Mouse (Mus musculus) gastrocnemius, postnatal 36 days (tissue): ENCODE results near the gene 1700056E22Rik. TPM values are rescaled to one million over a fixed set of nuclear protein-coding genes. Genes with fewer than 3 reads are reported as not detected.

Experiments
- DNase-seq, 2 experiments: peaks; one replicate each; pipeline ENCODE4 v3.0.0; 2022
- intact Hi-C: fragments of 180-260 bp; cut with DNase I; formaldehyde crosslinking; loops from one replicate; pipeline ENCODE4 v1.15.1; 2025
- total RNA-seq, 2 experiments: library from RNA; stranded (reverse); gene quantifications; 2 replicates each; pipeline ENCODE4 v1.2.3; 2021

The 1700056E22Rik gene
- total RNA-seq, 2 experiments from 2014 or later, result 0.67 to 0.82 TPM

DNA sequence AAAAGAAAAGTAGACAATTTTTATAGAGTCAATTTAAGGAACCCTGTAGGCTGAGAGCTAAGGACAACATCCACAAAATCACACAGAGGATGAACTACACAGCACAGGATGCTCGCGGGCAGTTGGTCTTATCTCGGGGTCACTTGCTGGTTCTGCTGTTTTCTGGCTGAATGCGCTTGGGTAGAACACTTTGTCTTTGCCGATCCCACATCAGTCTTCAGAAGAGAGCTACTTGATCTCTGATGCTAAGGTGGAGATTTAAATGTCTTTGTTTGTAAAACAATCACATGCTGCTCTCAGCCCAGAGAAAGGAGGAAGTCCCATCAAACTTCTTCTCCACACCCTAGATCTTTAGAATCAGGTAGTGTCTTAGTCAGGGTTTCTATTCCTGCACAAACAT is 9.0 kb downstream of the 1700056E22Rik start:
- no peak for DNase-seq
- intact Hi-C loops, result no loop called here

DNA sequence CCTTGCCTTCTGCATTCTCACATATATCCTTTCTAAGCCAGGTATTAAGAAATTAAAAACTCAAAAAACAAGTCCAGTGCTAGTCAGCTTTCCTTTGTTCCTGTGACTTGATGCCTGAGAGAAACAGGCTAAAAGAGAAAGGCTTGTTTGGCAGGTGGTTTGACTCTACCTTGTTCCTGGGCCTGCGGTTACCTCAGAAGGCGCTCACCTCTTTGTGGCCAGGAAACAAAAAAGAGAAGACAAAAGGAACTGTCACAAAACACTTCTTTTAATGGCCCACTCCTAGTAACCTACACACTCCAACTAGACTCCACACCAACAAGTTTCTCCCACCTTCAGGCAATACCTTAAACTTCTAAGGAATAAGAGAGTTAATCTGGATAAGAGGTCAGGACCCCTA is 9.5 kb downstream of the 1700056E22Rik start:
- intact Hi-C loops, result no loop called here
- DNase-seq, result no peak

DNA sequence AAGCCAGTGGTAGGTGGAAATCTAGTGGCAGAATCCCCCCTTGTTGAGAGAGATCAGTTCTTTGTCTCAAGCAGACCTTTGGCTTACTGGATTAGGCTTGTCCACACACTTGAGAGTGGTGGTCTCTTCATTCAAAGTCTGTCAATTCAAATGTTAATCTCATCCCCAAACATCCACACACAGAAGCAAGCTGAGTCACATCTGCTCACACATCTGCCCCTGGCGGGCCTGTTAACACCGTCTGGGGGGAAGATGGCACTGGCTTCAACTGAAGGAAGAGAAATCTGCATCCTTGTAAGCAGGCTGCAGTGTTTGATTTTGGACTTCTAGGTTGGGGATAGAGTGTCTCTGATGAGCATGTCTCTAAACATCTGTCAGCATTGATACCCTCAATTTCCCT is 10.1 kb downstream of the 1700056E22Rik start:
- intact Hi-C loops, result no loop called here
- DNase-seq, result no peak

DNA sequence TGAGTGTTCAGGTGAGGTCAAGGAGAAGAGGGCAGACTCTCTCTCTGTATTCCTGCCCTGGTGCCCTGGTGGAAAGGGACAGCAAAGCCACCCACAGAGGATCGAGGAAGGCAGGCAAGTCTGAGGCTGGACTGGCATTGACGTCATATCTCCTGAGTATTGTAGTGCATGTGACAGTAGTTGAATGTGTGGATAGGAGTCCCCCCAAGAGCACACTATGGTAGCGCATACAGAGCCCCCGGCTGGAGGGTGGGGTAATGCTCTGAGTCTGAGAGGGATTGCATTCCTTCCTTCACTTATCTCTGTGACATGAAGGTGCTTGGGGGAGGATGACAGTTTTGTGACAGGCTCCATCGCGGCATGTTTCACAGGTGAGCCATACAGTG is 14.4 kb downstream of the 1700056E22Rik start:
- no peak for DNase-seq
- intact Hi-C loops, result no loop called here

DNA sequence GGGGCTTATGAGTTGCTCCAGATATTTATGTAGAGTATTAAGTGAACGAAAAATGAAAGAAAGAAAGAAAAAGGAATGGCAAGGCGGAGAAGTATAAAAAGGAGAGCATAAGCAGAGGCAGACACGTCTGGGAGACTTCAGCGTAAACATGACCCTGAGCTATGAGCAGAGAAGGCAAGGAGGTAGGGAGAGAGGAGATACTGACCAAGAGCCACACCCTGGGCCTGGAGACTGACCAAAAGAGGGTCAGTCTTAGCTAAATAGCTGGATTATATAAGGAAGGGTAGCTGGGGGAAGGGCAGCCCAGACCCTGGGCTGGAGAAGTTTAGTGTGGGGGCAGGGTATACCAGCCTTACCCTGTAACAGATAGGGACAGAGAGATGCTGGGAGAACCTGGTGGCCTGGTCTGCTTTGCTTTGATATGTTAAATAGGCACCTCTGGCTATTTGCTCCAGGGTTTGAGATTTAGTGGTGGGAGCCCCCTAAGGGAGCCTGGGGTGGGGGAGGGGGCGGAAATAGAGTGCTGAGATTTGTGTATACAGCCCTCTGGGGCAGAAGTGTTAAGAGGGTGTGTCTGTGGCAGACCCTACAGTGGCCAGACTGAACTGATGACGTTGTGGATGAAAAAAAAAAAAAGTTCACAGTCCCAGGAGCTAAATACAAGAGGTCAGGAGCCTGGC is 14.9 kb downstream of the 1700056E22Rik start:
- intact Hi-C loops, result no loop called here
- no peak for DNase-seq

- intact Hi-C loops, result no loop called here
- no peak for DNase-seq
Measured at GRCm38 (mm10) chr1:184017606-184018005, 16.5 kb downstream of the 1700056E22Rik start.

DNA sequence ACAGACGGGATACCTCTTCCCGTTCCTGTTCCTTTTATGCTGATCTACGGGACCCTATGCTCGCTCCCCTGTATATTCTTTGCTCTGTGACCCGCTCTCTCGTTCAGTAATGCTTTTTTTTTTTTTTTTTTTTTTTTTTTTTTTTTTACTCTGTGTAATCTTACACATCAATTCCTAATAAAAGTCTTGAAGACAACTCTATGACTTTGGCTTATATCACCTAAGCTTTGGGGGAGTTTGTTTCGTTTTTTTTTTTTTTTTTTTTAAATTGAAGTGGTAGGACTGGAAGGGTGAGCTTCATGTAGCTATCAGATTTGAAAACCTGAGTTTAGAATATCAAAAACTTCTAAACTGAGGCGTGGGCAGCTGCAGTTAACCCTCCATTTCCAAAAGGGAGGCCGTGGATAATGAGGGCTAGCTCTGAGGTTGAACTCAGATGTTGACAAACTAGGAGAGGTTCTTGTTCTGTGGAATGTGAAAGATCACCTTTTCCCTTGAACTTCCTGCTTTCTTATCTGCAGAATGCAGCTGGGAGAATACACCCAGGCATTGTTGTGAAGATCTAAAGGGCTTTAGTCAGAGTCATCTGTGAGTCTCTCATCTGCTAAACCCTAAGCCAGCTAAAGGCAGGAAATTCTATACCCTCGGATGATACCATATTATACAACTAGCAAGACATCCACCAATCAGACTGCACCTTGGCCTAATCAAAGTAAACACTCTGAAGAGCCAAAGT is 17.9 kb downstream of the 1700056E22Rik start:
- no peak for DNase-seq
- intact Hi-C loops, result no loop called here

DNA sequence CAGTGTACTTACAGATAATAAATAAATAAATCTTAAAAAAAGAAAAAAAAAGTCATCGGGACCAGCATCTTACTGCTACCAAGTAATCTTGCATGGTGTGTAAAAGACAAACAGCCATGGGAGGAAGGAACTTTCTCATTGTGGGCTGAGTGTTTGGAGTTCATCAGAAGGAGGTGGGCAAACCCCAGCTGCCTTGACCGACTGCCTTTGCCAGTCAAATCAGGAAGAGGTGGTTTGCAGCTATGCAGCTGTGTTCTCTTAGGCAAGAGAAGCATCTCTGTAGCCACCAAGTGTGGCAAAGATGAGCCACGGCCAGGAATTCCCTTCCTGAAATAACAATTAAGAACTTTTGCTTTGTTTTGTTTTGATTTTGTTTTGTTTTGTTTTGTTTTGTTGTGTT is 20.0 kb downstream of the 1700056E22Rik start:
- no peak for DNase-seq
- intact Hi-C loops, result no loop called here

DNA sequence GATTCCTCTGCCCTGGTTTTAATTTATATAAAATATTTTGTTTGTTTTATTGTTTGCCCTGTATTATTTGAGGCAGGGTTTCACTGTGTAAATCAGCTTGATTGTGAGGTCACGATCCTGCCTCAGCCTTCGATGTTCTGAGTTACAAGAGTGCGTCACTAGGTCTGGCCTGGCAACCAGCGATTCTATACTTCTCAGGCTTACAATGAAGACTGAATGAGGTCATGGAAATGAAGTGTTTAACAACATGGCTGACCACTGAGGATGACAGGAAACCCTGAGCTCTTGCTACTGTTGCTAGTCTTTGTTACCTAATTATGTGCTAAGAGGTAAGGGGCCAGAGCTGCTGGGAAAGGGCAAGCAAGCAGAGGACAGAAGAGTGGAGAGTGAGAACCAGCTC is 21.0 kb downstream of the 1700056E22Rik start, which contains the start of gene Dusp10:
Gene Dusp10, plus strand, starts transcription at position 197 of the 400 bp plus-strand sequence.
- no peak for DNase-seq
- intact Hi-C loops, result no loop called here

- intact Hi-C loops, result no loop called here
- DNase-seq, result no peak
Measured at GRCm38 (mm10) chr1:184011311-184011710, 22.8 kb downstream of the 1700056E22Rik start.

- DNase-seq, result no peak
- intact Hi-C loops, result no loop called here
Measured at GRCm38 (mm10) chr1:184006086-184006485, 28.0 kb downstream of the 1700056E22Rik start.

- no peak for DNase-seq
- intact Hi-C loops, result no loop called here
Measured at GRCm38 (mm10) chr1:184005315-184006058, 28.6 kb downstream of the 1700056E22Rik start.

DNA sequence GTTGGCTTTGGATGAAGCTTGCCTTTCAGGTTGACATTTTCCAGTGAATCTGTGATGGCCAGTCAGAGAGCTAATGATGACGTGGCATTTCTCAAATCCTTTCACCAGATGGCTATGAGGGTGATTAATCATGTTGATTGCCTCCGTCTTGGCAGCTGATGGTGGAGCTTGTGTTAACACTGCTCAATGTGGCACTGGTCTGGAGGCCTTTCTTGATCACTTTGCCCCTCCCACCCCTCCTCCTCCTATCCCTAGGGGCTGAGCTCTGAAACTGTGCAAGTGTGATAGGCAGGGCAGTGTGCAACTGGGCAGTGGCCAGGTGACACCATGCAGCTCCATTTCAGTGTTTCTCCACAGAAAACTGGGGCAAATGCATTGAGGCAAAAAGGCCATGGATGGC is 29.8 kb downstream of the 1700056E22Rik start:
- intact Hi-C loops, result no loop called here
- DNase-seq, result no peak

DNA sequence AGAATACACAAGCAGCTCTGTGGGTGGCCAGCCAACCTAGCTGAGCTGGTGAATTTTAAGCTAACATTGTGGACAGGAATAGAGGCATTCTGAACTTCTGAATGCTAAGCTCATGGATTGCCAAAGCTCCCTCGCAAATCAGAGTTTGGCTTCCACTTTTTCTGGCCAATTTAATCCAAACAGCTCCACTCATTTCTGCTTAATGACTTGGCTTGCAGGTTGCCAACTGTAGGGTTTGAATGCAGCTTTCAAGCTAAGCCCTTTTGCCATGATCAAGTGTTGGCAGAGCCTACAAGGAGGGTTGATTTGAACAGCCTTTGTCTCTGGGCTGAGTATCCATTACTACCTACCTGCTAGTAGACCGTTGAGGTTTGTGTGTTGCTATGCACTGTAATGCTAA is 31.6 kb downstream of the 1700056E22Rik start:
- intact Hi-C loops, result no loop called here
- no peak for DNase-seq

GRCm38 (mm10) chr1:183997207-183997606 is 36.9 kb downstream of the 1700056E22Rik start:
- intact Hi-C loops, result no loop called here
- DNase-seq, result no peak

- DNase-seq, result no peak
- intact Hi-C loops, result no loop called here
Measured at GRCm38 (mm10) chr1:183991921-183992320, 42.2 kb downstream of the 1700056E22Rik start.

GRCm38 (mm10) chr1:183987711-183988245 is 46.3 kb downstream of the 1700056E22Rik start:
- intact Hi-C loops, result no loop called here
- DNase-seq, result no peak
